Mouse (Mus musculus): ENCODE measurements at regions not wholly inside any gene's neighbourhood (a gene's known extent, or its start where the extent isn't known, plus 50 kb on each side); places are given as distances from the start of the nearest gene placed in this dataset.

DNA sequence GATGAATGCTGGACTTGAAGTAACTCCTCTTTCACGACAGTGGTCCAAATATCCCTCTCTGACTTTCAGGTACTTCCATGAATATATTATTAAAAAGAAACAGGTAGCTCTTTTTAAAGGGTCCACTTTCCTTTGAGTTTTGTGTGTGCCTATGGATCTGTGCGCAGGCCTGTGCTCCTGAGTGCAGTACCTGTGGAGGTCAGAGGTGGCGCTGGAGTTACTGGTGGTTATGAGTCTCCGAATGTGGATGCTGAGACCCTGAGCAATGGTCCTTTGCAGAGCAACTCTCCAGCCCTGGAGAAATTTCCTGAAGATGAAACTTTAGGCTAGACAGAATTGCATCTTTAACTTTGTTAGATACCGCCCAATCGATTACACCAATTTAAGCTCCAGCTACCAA is 264.1 kb downstream of the Tcerg1l start:
- H3K27me3 ChIP-seq (ENCODE audit: control insufficient read depth, insufficient read depth, low read depth, low read length): no peaks in the 10 kb centered on the region
- ATAC-seq (ENCODE audit: low read depth): no peak
- no peaks in the 10 kb centered on the region for H3K9me3 ChIP-seq (ENCODE audit: control insufficient read depth, low read length)

DNA sequence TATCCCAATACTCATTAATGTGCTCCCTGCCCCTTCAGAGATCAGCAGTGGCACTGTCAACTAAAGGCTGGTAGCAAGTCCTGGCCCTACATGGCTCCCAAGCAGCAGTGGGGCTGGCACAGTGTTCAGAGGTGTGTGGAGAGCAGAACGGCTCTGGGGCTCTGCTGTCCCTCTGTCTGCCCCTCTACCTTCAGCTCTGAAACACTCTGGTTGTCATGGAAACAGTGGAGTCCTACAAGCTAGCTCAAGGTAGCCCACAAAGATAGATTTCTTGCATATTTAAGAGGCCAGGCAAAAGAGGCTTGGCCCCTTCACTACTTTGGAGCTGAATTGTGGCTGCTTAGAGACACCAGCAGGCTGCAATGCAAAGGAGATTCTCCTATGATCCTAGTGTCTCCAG is 259.6 kb downstream of the Tcerg1l start:
- Histone ChIP-seq H3K4me1 (replicated peaks; ENCODE audit: control insufficient read depth, insufficient read depth, low read length) (no peaks in the 10 kb centered on the region), H3K27ac (ENCODE audit: low read length) (no peak overlapping the region), H3K9ac (ENCODE audit: low read length) (no peak overlapping the region), H3K36me3 (ENCODE audit: control insufficient read depth, insufficient read depth, low read length) (no peaks in the 10 kb centered on the region), H3K9me3 (ENCODE audit: control insufficient read depth, low read length) (no peaks in the 10 kb centered on the region), H3K27me3 (ENCODE audit: control insufficient read depth, insufficient read depth, low read depth, low read length) (no peaks in the 10 kb centered on the region), H3K4me3 (ENCODE audit: low read length) (no peak overlapping the region), H3K4me2 (ENCODE audit: low read depth, low read length) (no peak overlapping the region)
- no peak for ATAC-seq (ENCODE audit: low read depth)
- 40% methylated on average over 1 of the region's 1 CpGs for WGBS

More for the DNA sequence above, 264.1 kb downstream of the Tcerg1l start:
- WGBS: 88% methylated on average over 6 of the region's 6 CpGs
- no peak overlapping the region for H3K4me2 ChIP-seq (ENCODE audit: low read depth, low read length)
- no peaks in the 10 kb centered on the region for H3K4me1 ChIP-seq (replicated peaks; ENCODE audit: control insufficient read depth, insufficient read depth, low read length)
- H3K27ac ChIP-seq (ENCODE audit: low read length): no peak overlapping the region
- H3K9ac ChIP-seq (ENCODE audit: low read length): no peak overlapping the region
- no peak overlapping the region for H3K4me3 ChIP-seq (ENCODE audit: low read length)
- H3K36me3 ChIP-seq (ENCODE audit: control insufficient read depth, insufficient read depth, low read length): no peaks in the 10 kb centered on the region

DNA sequence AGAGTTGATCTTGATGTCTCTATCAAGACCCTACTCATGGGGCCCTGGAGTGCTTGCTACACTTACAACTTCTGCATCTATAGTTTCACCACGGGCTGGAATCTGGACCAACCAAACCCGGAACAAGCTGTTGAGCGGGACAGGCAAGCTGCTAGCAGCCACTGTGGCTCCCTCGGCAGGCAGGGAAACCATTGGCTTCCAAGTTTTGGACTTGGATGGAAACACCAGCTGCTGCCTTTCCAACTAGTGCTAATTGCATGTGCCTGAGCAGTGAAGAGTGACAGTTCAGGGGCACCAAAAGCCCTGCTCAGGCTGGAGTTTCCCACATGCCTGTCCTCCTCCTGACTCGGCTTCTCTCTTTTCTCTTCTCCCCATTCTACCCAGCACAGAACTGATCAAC is 257.8 kb downstream of the Tcerg1l start:
- Histone ChIP-seq H3K27ac (ENCODE audit: low read length) (no peak overlapping the region), H3K9ac (ENCODE audit: low read length) (no peak overlapping the region), H3K4me3 (ENCODE audit: low read length) (no peak overlapping the region), H3K4me1 (replicated peaks; ENCODE audit: control insufficient read depth, insufficient read depth, low read length) (no peaks in the 10 kb centered on the region), H3K9me3 (ENCODE audit: control insufficient read depth, low read length) (no peaks in the 10 kb centered on the region), H3K36me3 (ENCODE audit: control insufficient read depth, insufficient read depth, low read length) (no peaks in the 10 kb centered on the region), H3K27me3 (ENCODE audit: control insufficient read depth, insufficient read depth, low read depth, low read length) (no peaks in the 10 kb centered on the region), H3K4me2 (ENCODE audit: low read depth, low read length) (no peak overlapping the region)
- 79% methylated on average over 5 of the region's 5 CpGs for WGBS
- ATAC-seq (ENCODE audit: low read depth): no peak

DNA sequence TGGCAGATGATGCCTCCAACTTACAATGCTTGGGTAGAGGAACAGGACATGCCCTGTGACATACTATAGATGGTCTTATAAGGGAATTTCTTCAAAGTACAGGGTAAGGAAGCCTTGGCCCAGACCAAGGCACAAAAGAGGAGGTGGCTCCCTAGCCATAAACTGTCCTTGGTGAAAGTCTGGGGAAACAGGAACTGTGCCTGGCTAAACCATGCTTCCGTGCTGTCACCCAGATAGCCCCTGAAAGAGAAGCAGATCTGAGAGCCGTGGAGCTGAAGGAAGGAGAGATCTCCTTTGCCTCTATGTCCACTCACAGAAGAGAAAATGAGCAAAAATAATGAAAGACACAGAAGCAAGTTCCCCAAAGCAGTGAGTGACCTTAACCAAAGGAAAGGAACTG is 248.0 kb downstream of the Tcerg1l start:
- ATAC-seq (ENCODE audit: low read depth): no peak
- Histone ChIP-seq H3K27me3 (ENCODE audit: control insufficient read depth, insufficient read depth, low read depth, low read length) (no peaks in the 10 kb centered on the region), H3K27ac (ENCODE audit: low read length) (no peak overlapping the region), H3K9ac (ENCODE audit: low read length) (no peak overlapping the region), H3K4me3 (ENCODE audit: low read length) (no peak overlapping the region), H3K36me3 (ENCODE audit: control insufficient read depth, insufficient read depth, low read length) (no peaks in the 10 kb centered on the region), H3K4me2 (ENCODE audit: low read depth, low read length) (no peak overlapping the region), H3K4me1 (replicated peaks; ENCODE audit: control insufficient read depth, insufficient read depth, low read length) (no peaks in the 10 kb centered on the region), H3K9me3 (ENCODE audit: control insufficient read depth, low read length) (no peaks in the 10 kb centered on the region)
- 65% methylated on average over 2 of the region's 2 CpGs for WGBS

DNA sequence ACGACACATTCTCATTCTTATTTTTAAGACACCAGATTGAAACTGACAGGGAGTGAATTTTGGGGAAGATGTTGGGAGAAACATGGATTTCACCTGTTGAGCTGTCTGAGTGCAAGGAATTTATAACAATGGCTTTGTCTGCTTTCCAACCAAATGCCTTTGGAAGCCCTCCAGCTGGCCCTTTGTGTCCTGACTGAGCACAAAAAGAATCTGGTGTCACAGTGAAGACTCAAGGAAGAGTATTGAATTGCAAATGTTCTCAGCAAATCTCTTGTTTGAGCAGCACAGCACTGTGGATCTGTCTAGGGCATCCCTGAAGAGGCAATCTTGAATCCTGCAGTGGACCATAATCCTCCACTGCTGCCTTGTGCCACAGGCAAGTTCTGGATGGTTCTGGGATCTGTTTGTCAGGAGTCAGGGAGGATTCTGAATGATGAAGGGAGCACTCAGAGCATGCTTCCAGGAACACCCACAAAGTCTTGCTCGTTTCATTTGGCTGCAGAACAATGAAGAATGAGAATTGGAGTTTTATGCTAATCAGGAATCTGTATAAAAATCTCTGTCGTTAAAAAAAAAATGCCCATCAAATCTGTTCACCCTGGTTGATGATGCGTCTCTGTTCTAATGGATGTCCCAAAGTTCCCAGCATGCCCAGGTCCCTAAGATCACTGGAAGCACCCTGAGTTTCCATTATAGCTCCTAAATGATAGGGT is 243.9 kb downstream of the Tcerg1l start:
- Histone ChIP-seq H3K4me3 (ENCODE audit: low read length) (no peak overlapping the region), H3K27ac (ENCODE audit: low read length) (no peak overlapping the region), H3K9ac (ENCODE audit: low read length) (no peak overlapping the region), H3K36me3 (ENCODE audit: control insufficient read depth, insufficient read depth, low read length) (no peaks in the 10 kb centered on the region), H3K4me1 (replicated peaks; ENCODE audit: control insufficient read depth, insufficient read depth, low read length) (no peaks in the 10 kb centered on the region), H3K4me2 (ENCODE audit: low read depth, low read length) (no peak overlapping the region), H3K9me3 (ENCODE audit: control insufficient read depth, low read length) (no peaks in the 10 kb centered on the region), H3K27me3 (ENCODE audit: control insufficient read depth, insufficient read depth, low read depth, low read length) (no peaks in the 10 kb centered on the region)
- ATAC-seq (ENCODE audit: low read depth): no peak
- WGBS: 68% methylated on average over 4 of the region's 4 CpGs
